Mouse (Mus musculus) E14TG2a.4 (cell line): ENCODE measurements at regions not wholly inside any gene's neighbourhood (a gene's known extent, or its start where the extent isn't known, plus 50 kb on each side); places are given as distances from the start of the nearest gene placed in this dataset.

Source experiments
- CTCF ChIP-seq: conservative IDR thresholded peaks from 2 replicates; pipeline ENCODE4 v1.5.1; 2014; ENCODE audit warnings: low read length
- NANOG ChIP-seq: IDR thresholded peaks from 2 replicates; pipeline ENCODE4 v1.6.1; 2014; ENCODE audit warnings: borderline replicate concordance, low read length, mixed read lengths
- POU5F1 ChIP-seq: IDR thresholded peaks from 2 replicates; pipeline ENCODE4 v1.6.1; 2014; ENCODE audit warnings: low read length, borderline replicate concordance

GRCm38 (mm10) chr3:115824792-115825191 is 62.8 kb upstream of the Dph5 start:
- TF ChIP-seq POU5F1, result no peak
- TF ChIP-seq CTCF, result no peak
- no peak for TF ChIP-seq NANOG
